Mouse (Mus musculus): ENCODE data around the gene Clasp2.

- TF ChIP-seq CTCF (IDR thresholded peaks at IDR 0.05; ENCODE audit: low read depth, low read length) (no peak), POLR2A (IDR thresholded peaks at IDR 0.05; ENCODE audit: extremely low read depth, insufficient read depth, low read length) (no peak)
Measured at GRCm38 (mm10) chr9:113855441-113855840, 114.2 kb downstream of the Clasp2 start.

Measured in liver, adult 2 months (tissue).